Mouse (Mus musculus): ENCODE measurements around the gene Otud7a.

Gene Otud7a

DNA sequence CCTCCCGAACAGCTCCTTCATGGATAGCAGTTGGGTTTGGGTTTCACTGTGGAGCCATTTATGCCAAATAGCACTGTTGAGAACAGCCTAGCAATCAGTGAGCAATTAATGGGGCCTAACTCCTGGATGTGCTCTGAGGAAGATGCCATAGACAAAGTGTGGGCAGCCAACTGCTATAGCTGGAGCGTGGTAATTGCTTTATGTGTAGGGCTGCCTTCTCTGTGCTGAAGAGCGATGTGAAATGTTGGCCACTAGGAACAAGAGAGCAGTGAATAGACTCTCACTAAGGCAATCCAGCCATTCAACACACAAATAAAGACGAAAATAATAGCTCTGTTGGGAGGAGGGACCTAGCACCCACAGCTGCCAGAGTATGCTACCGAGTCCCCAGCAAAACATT, 345.2 kb downstream of the Otud7a start:
- no peak for DNase-seq

DNA sequence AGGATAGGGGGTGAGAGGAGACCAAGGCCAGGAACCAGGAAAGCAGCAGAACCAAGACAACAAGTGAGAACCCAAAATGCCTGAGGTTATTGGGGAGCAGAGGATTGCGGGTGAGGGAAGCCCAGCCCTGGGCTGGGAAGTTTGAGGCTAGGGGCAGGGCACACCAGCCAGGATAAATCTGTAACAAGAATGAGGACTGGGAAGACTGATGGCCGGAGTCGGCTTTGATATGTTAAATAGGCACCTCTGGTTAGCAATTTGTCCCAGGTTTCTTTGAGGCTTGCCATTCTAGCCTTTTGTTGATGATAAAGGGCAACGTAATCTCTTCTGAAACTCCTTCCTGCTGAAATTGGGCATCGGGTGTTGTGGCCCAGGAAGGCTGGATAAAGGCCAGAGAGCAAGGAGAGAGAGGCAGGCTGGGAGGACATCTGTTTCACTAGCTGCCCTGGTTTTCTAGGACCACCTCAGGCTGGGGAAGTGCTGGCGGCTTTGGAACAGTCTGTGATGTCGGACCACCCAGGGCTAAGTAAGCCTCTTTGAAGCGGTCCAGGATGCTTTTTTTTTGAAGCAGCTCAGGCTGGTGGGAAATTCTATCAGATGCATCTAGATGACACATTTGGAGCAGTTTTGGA, 351.6 kb downstream of the Otud7a start:
- DNase-seq = peak; percentile 85

DNA sequence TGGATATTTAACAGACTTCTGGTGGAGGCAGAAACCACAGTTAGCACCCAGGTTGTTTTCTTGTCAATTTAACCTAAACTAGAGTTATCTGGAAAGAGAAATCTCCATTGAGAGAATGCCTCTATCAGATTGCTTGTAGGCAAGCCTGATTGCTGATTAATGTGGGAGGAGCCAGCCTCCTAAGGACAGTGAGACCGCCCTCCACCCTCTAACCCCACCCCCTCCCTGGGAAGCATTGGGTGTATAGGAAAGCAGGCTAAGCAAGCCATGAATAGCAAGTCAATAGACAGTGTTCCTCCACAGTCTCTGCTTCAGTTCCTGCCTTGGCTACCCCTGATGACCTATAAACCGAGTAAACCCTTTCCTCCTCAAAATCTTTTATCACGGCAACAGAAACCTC, 353.9 kb downstream of the Otud7a start:
- DNase-seq = no peak

DNA sequence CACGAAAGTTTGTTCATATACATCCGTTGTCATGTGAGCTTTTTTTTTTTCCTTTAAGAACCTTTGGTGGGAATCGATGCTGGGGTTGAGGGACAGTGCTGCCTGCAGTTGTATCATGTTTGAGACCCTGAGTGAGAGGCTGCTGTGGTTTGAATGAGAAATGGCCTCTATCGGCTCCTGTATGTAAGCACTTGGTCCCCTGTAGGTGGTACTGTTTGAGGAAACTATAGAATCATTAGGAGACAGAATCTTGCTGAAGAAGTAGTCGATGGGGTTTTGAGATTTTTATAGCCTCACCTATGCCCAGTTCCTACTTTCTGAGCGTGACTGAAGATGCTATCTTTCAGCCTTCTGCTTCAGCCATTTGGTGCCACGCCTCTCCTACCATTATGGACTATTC, 354.8 kb downstream of the Otud7a start:
- DNase-seq = no peak

DNA sequence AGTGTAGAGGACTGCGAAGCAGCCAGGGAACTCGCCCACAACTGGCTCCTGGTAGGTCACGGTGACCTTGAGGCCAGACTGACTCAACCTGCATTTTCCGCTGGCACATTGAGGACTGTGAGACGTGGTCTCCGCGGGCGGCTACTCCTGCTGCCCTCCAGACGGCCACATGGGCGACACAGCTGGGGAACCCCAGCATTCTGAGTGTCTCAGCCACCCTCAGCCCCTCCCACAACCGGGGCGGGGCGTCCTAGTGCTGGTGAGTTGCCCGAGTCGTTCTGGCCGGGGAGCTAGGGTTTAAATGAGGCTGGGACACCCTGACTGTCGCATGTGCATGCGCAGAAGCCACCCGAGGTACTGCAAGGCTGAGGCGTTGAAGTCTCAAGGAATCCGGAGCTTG, 358.2 kb downstream of the Otud7a start:
- DNase-seq = no peak
